In the genomic region with DNA sequence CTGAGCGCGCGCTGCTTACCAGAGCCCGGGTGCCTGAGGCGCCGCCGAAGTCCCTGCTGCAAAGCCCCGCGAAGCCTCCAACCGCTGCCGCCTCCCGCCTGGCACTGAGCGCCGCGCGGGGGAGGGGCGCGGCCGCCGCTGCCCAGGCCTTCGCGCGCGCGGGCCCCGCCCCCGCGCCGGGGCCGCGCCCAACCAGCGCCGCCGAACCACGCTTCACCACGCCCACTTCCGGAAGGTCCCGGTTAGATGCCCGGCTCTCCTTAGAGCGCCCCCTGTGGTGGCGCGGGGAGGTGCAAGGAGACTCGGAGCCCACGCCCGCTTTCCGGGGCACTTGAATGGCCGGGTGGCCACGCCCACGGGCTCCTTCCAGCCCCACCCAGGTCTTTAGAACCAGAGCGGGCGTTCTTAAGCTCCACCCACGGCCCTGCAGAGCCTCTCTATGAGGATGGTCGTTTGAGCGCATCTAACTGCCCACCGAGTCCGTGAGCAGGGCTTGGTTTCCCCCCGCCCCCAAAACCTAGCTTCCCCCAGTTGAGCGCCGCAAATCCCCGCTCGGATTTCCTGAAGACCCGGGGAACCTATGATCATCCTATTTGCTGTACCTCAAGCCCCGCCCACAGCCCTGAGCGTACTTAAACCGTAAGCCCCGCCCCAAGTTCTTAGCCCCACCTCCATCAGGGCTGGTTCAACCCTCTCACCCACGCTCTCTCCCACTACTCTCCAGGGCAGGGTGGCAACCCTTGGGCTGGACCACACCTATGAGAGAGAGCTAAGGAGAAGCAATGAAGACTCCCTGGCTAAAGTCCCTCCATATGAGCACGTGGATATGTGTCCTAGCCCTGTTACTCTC, we compare ENCODE assay signal across 8 mouse cellular contexts. TPM values are rescaled to one million over a fixed set of nuclear protein-coding genes. Genes with fewer than 3 reads are reported as not detected.
DNase-seq lines count a peak whose midpoint lies in the region; ATAC-seq and TF ChIP-seq lines count a peak whose summit lies in the region.

A gene (minus strand): TSS at position 167 of the 850 bp plus-strand sequence.

- H3K79me2 ChIP-seq in CH12.LX (replicated peaks; ENCODE audit: control insufficient read depth, extremely low read depth, insufficient read depth, poor library complexity, severe bottlenecking) = peaks cover 27% of the 10 kb centered on the region

- H3K36me3 ChIP-seq in CH12.LX (replicated peaks in 1 of 2; ENCODE audit: control insufficient read depth in 1 of 2, insufficient read depth in 1 of 2, low read length in 1 of 2) = peaks cover 0 to 2% of the 10 kb centered on the region in 2 experiments
- H3K36me3 ChIP-seq in forebrain, embryonic 11.5 days (ENCODE audit: control insufficient read depth, insufficient read depth, low read length) = no peaks in the 10 kb centered on the region
- H3K36me3 ChIP-seq in heart, embryonic 16.5 days (ENCODE audit: control insufficient read depth, insufficient read depth) = no peaks in the 10 kb centered on the region
- H3K36me3 ChIP-seq in liver, embryonic 15.5 days (replicated peaks) = no peaks in the 10 kb centered on the region
- H3K36me3 ChIP-seq in neural tube, embryonic 12.5 days = no peaks in the 10 kb centered on the region

- peak; percentile 73 for TF ChIP-seq POLR2A in CH12.LX (IDR thresholded peaks at IDR 0.05; ENCODE audit: low read depth, low read length)

- H3K27ac ChIP-seq in CH12.LX (ENCODE audit: insufficient read depth, low read depth) = peak within 1 kb of the TSS; percentile 44
- peak within 1 kb of the TSS; percentile 97 for H3K27ac ChIP-seq in forebrain, embryonic 11.5 days (ENCODE audit: low read depth, low read length)
- peak within 1 kb of the TSS; percentile 98 for H3K27ac ChIP-seq in heart, embryonic 16.5 days (ENCODE audit: low read length)
- peak within 1 kb of the TSS; percentile 93 for H3K27ac ChIP-seq in liver, embryonic 15.5 days (replicated peaks)
- H3K27ac ChIP-seq in neural tube, embryonic 12.5 days = peak within 1 kb of the TSS; percentile 98

- in situ Hi-C loops in CH12.LX (cut with MboI; ENCODE audit: low pct_ligation_motif_present, low pct_unique_long_range_greater_than_20kb, low sequenced_read_pairs) = no loop called here

- 0 out of 2 replicates have a peak, but pooled peaks have one; percentile 8 for TF ChIP-seq EP300 in CH12.LX (IDR thresholded peaks at IDR 0.05; ENCODE audit: low read length)

- peaks cover 8 to 38% of the 10 kb centered on the region in 2 experiments for H3K4me1 ChIP-seq in CH12.LX (ENCODE audit: control insufficient read depth in 1 of 2, insufficient read depth in 2 of 2)
- peaks cover 21% of the 10 kb centered on the region for H3K4me1 ChIP-seq in forebrain, embryonic 11.5 days (replicated peaks; ENCODE audit: control insufficient read depth, insufficient read depth, low read length)
- peaks cover 36% of the 10 kb centered on the region for H3K4me1 ChIP-seq in heart, embryonic 16.5 days (ENCODE audit: control insufficient read depth, insufficient read depth, low read length)
- peaks cover 66% of the 10 kb centered on the region for H3K4me1 ChIP-seq in liver, embryonic 15.5 days (replicated peaks)
- H3K4me1 ChIP-seq in neural tube, embryonic 12.5 days = peaks cover 31% of the 10 kb centered on the region

- ATAC-seq in forebrain, embryonic 11.5 days (replicated peaks; ENCODE audit: low FRiP score) = peak; percentile 85
- peak; percentile 88 for ATAC-seq in heart, embryonic 16.5 days (replicated peaks; ENCODE audit: extremely low read depth, insufficient read depth, low FRiP score)
- ATAC-seq in liver, embryonic 15.5 days (ENCODE audit: insufficient read depth) = peak; percentile 85
- ATAC-seq in neural tube, embryonic 12.5 days (ENCODE audit: low FRiP score, low read depth) = peak; percentile 85

- no peaks in the 10 kb centered on the region for H3K27me3 ChIP-seq in CH12.LX (replicated peaks)
- no peaks in the 10 kb centered on the region for H3K27me3 ChIP-seq in forebrain, embryonic 11.5 days (ENCODE audit: control insufficient read depth, insufficient read depth, low read length)
- H3K27me3 ChIP-seq in heart, embryonic 16.5 days (ENCODE audit: control insufficient read depth, insufficient read depth, low read length) = no peaks in the 10 kb centered on the region
- no peaks in the 10 kb centered on the region for H3K27me3 ChIP-seq in liver, embryonic 15.5 days
- no peaks in the 10 kb centered on the region for H3K27me3 ChIP-seq in neural tube, embryonic 12.5 days (replicated peaks)

- H3K9me3 ChIP-seq in CH12.LX (replicated peaks; ENCODE audit: low read length) = no peaks in the 10 kb centered on the region
- no peaks in the 10 kb centered on the region for H3K9me3 ChIP-seq in forebrain, embryonic 11.5 days (ENCODE audit: control insufficient read depth, low read length)
- H3K9me3 ChIP-seq in heart, embryonic 16.5 days (replicated peaks; ENCODE audit: control insufficient read depth, low read length) = no peaks in the 10 kb centered on the region
- H3K9me3 ChIP-seq in liver, embryonic 15.5 days (replicated peaks) = no peaks in the 10 kb centered on the region
- H3K9me3 ChIP-seq in neural tube, embryonic 12.5 days = no peaks in the 10 kb centered on the region

- H3K4me2 ChIP-seq in CH12.LX (ENCODE audit: insufficient read depth, low read depth, poor library complexity, severe bottlenecking) = peak within 1 kb of the TSS; percentile 45
- H3K4me2 ChIP-seq in forebrain, embryonic 11.5 days (ENCODE audit: low read depth, low read length, severe bottlenecking) = peak within 1 kb of the TSS; percentile 77
- H3K4me2 ChIP-seq in heart, embryonic 16.5 days (ENCODE audit: low read depth, low read length) = peak within 1 kb of the TSS; percentile 83
- peak within 1 kb of the TSS; percentile 100 for H3K4me2 ChIP-seq in liver, embryonic 15.5 days
- H3K4me2 ChIP-seq in neural tube, embryonic 12.5 days (replicated peaks) = peak within 1 kb of the TSS; percentile 65

- peak; percentile 20 to 78; a peak in 3 of 4 replicates for TF ChIP-seq CTCF in CH12.LX (conservative IDR thresholded peaks at IDR 0.05 in 1 of 2, IDR thresholded peaks at IDR 0.05 in 1 of 2; ENCODE audit: low read depth in 2 of 2, low read length in 2 of 2)

- DNase-seq in CH12.LX (ENCODE audit: extremely low read depth) = peak; percentile 96
- DNase-seq in c-Kit-positive CD71-positive TER-119-negative erythroid progenitor cells, embryonic 14.5 days (ENCODE audit: low read depth) = peak; percentile 96
- DNase-seq in forebrain, embryonic 11.5 days (ENCODE audit: low spot score) = peak; percentile 100
- DNase-seq in kidney, postnatal 36 days = peak; percentile 98 to 100
- DNase-seq in telencephalon, adult 2 months (ENCODE audit: low read depth, low spot score) = peak; percentile 80

- peak within 1 kb of the TSS; percentile 69 to 97 (median 79) for H3K4me3 ChIP-seq in CH12.LX (replicated peaks in 1 of 3; ENCODE audit: low read depth in 2 of 3, low read length in 2 of 3, poor library complexity in 1 of 3)
- peak within 1 kb of the TSS; percentile 98 for H3K4me3 ChIP-seq in forebrain, embryonic 11.5 days (ENCODE audit: low read depth, low read length)
- H3K4me3 ChIP-seq in heart, embryonic 16.5 days (ENCODE audit: low read length) = peak within 1 kb of the TSS; percentile 96
- H3K4me3 ChIP-seq in liver, embryonic 15.5 days (replicated peaks) = peak within 1 kb of the TSS; percentile 90
- H3K4me3 ChIP-seq in neural tube, embryonic 12.5 days = peak within 1 kb of the TSS; percentile 94

- no peak for TF ChIP-seq RAD21 in CH12.LX (IDR thresholded peaks at IDR 0.05; ENCODE audit: low read depth, low read length)

- dilution Hi-C loops in CH12.LX (cut with MboI; ENCODE audit: extremely low pct_ligation_motif_present, extremely low pct_unique_long_range_greater_than_20kb, low sequenced_read_pairs) = no loop called here

- 1% methylated on average over 59 of the region's 68 CpGs for WGBS in forebrain, embryonic 11.5 days
- WGBS in heart, embryonic 16.5 days = under 1% methylated on average over 68 of the region's 68 CpGs
- under 1% methylated on average over 67 of the region's 68 CpGs for WGBS in liver, embryonic 15.5 days (ENCODE audit: insufficient replicate concordance)
- WGBS in neural tube, embryonic 12.5 days = under 1% methylated on average over 68 of the region's 68 CpGs

- H3K9ac ChIP-seq in CH12.LX (ENCODE audit: insufficient read depth, low read depth) = peak within 1 kb of the TSS; percentile 61
- peak within 1 kb of the TSS; percentile 91 for H3K9ac ChIP-seq in forebrain, embryonic 11.5 days (ENCODE audit: low read length)
- peak within 1 kb of the TSS; percentile 98 for H3K9ac ChIP-seq in heart, embryonic 16.5 days (ENCODE audit: low read length)
- H3K9ac ChIP-seq in liver, embryonic 15.5 days = peak within 1 kb of the TSS; percentile 96
- peak within 1 kb of the TSS; percentile 96 for H3K9ac ChIP-seq in neural tube, embryonic 12.5 days

TF ChIP-seq in CH12.LX, 34 proteins besides CTCF, POLR2A, EP300 and RAD21 (continues in another document):
- TF ChIP-seq MEF2A (IDR thresholded peaks at IDR 0.05; ENCODE audit: borderline replicate concordance, low read depth, low read length) (peak; percentile 29; the same call in 1 of the 2 replicates), USF1 (IDR thresholded peaks at IDR 0.05; ENCODE audit: low read depth, low read length) (no peak), MAZ (IDR thresholded peaks at IDR 0.05; ENCODE audit: low read depth, low read length) (0 out of 2 replicates have a peak, but pooled peaks have one; percentile 43), SMC3 (IDR thresholded peaks at IDR 0.05; ENCODE audit: low read depth, low read length) (no peak), MAFK (IDR thresholded peaks at IDR 0.05; ENCODE audit: insufficient replicate concordance, low read length) (no peak), IRF4 (IDR thresholded peaks at IDR 0.05; ENCODE audit: low read depth, low read length) (no peak), MXI1 (IDR thresholded peaks at IDR 0.05; ENCODE audit: low read depth, low read length) (peak; percentile 53), POLR2AphosphoS2 (IDR thresholded peaks at IDR 0.05; ENCODE audit: low read depth, low read length) (no peak), ZC3H11A (IDR thresholded peaks at IDR 0.05; ENCODE audit: low read depth, low read length) (no peak), PAX5 (IDR thresholded peaks at IDR 0.05; ENCODE audit: low read length) (no peak), ELF1 (IDR thresholded peaks at IDR 0.05; ENCODE audit: low read depth, low read length) (peak; percentile 92), MAX (IDR thresholded peaks at IDR 0.05; ENCODE audit: low read length) (peak; percentile 68), KAT2A (IDR thresholded peaks at IDR 0.05; ENCODE audit: insufficient replicate concordance, low read length) (0 out of 2 replicates have a peak, but pooled peaks have one; percentile 22)

RNA-seq across cellular contexts. Expression of the gene that starts here (rescaled TPM):
- total RNA-seq in CH12.LX (2012; rRNA removed) (66.1 and 74.6 TPM in 2 replicates), CH12.LX (2014; rRNA removed) (67.9 and 69.9 TPM in 2 replicates)
- 87.4 and 96.4 TPM in 2 replicates for polyA plus RNA-seq in CH12.LX (2012; ENCODE audit: insufficient read length, low read depth)
- 231 and 246 TPM in 2 replicates for polyA plus RNA-seq in forebrain, embryonic 11.5 days (2014; fragmentation: Nextera tagmentation; extraction: Ambion mirVana)
- 85.9 and 89.0 TPM in 2 replicates for polyA plus RNA-seq in heart, embryonic 16.5 days (2015; fragmentation: Nextera tagmentation; extraction: Ambion mirVana)
- polyA plus RNA-seq in liver, embryonic 15.5 days (2015; fragmentation: Nextera tagmentation; extraction: Ambion mirVana) = 38.6 and 43.4 TPM in 2 replicates
- 259 and 292 TPM in 2 replicates for polyA plus RNA-seq in neural tube, embryonic 12.5 days (2016; fragmentation: Nextera tagmentation; extraction: Ambion mirVana)

Comparison
In these comparisons a context has a peak if more than half of its experiments do, and no peak if none do; other contexts are left out.
1. Peak in every context shown above with its lines: DNase-seq, ATAC-seq, H3K4me3 ChIP-seq and H3K27ac ChIP-seq.
2. H3K27ac ChIP-seq: peak in every context shown above with its lines; median percentile 98 in heart, embryonic 16.5 days; 98 in neural tube, embryonic 12.5 days; 97 in forebrain, embryonic 11.5 days; 93 in liver, embryonic 15.5 days; 44 in CH12.LX.
3. H3K4me2 ChIP-seq: peak in every context shown above with its lines; median percentile 100 in liver, embryonic 15.5 days; 83 in heart, embryonic 16.5 days; 77 in forebrain, embryonic 11.5 days; 65 in neural tube, embryonic 12.5 days; 45 in CH12.LX.